Mouse (Mus musculus) thymus, adult 2 months (tissue): Measurements from ENCODE around the gene Itga2.

Experiments
- CTCF ChIP-seq: fragments of 200-500 bp; IDR thresholded peaks from 2 replicates; pipeline ENCODE4 v1.5.1; 2012; ENCODE audit warnings: mild to moderate bottlenecking, control low read depth, low read length, moderate library complexity, borderline replicate concordance; ENCODE audit not compliant: control insufficient read depth, poor library complexity, insufficient read depth; ENCODE audit errors: extremely low read depth
- POLR2A ChIP-seq: fragments of 200-500 bp; IDR thresholded peaks from 2 replicates; pipeline ENCODE4 v1.6.1; 2012; ENCODE audit warnings: mild to moderate bottlenecking, low read length, control low read depth, moderate library complexity; ENCODE audit not compliant: control insufficient read depth, poor library complexity, insufficient read depth; ENCODE audit errors: extremely low read depth

GRCm38 (mm10) chr13:114910629-114911028, 21.3 kb downstream of the Itga2 start:
- TF ChIP-seq CTCF (no peak), POLR2A (no peak)
